Mouse (Mus musculus): ENCODE data around the gene Myo9b. TPM values are rescaled to one million over a fixed set of nuclear protein-coding genes. Genes with fewer than 3 reads are reported as not detected.
"Not testable (repeated sequence)": the region's sequence is repeated elsewhere in the genome, so short reads cannot be mapped to it uniquely, and the experiment has no call there.

Gene Myo9b
- polyA plus RNA-seq, 1 experiment from 2014 or later: 24.1 TPM

- peaks cover 63% of the 10 kb centered on the region for H3K36me3 ChIP-seq
- not testable (repeated sequence) for H3K27me3 ChIP-seq (ENCODE audit: insufficient read depth, poor library complexity, severe bottlenecking); H3K4me1 ChIP-seq (replicated peaks); H3K27ac ChIP-seq; H3K9me3 ChIP-seq; H3K4me3 ChIP-seq; DNase-seq (ENCODE audit: low spot score)
- 94% methylated on average over 6 of the region's 6 CpGs for WGBS
Observed at GRCm38 (mm10) chr8:71337834-71338233, 65.3 kb downstream of the Myo9b start.

DNA sequence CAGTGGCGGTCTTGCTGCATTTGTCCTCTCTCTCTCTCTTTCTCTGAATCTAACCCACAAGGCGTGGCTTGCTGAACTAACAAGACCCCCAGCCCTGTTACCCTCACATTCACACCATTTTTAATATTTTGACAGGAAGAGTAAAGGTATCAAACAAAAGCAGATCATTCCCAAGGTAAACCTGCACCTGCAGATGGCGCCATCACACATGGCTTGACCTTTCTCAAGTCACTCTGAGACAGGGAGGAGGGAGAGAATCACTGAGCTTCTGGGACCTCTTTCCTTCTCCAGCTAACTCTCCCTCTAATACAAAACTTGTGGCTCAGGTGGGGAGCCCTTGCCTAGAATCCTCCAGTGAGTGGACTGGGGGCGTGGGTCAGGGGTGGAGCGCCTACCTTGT is 68.1 kb downstream of the Myo9b start:
- Histone ChIP-seq H3K4me3 (no peak overlapping the region; the same call in 1 of the 2 replicates), H3K4me1 (replicated peaks) (no peaks in the 10 kb centered on the region), H3K36me3 (peaks cover 74% of the 10 kb centered on the region), H3K27me3 (ENCODE audit: insufficient read depth, poor library complexity, severe bottlenecking) (no peaks in the 10 kb centered on the region), H3K27ac (no peak overlapping the region), H3K9me3 (no peaks in the 10 kb centered on the region)
- 79% methylated on average over 5 of the region's 5 CpGs for WGBS
- peak; percentile 49 for DNase-seq (ENCODE audit: low spot score)

DNA sequence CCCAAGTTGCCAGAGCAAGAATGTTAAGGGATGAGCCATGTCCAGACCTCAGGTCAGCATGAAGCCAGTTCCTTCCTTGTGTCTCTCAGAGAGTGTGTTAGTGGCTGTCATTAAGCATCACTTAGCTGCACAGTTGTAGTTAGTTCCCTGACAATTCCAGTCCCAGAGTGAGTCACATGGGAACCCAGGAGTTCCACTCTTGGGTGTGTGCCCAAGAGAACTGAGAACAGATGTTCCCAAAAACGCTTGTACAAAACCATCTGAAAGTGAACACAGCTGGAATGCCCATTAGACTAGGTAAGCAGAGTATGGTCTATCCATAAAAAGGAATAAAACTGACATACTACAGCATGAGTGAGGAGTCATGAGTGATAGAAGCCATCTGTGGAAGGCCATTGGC is 74.1 kb downstream of the Myo9b start:
- Histone ChIP-seq H3K27ac (no peak overlapping the region), H3K4me1 (replicated peaks) (no peaks in the 10 kb centered on the region), H3K27me3 (ENCODE audit: insufficient read depth, poor library complexity, severe bottlenecking) (no peaks in the 10 kb centered on the region), H3K4me3 (no peak overlapping the region), H3K36me3 (peaks cover 95% of the 10 kb centered on the region), H3K9me3 (no peaks in the 10 kb centered on the region)
- WGBS: 81% methylated on average over 1 of the region's 1 CpGs
- no peak for DNase-seq (ENCODE audit: low spot score)

DNA sequence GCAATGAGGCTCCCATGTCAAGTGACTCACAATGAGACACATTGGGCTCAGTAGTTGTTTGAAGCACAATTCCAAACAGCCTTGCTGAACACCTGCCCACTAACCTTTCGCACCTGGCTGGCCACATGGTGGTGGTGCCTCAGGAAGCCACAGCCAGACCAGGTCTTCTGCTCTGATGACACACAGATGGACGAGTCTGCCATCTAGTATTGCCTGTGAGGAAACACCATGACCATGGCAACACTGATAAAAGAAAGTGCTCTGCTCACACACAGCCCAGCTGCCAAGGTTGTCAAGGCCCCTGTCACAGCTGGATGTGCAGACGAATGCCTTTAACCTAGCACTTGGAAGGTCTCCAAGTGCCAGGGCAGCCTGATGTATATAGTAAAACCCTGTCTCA is 78.6 kb downstream of the Myo9b start:
- Histone ChIP-seq H3K4me3 (no peak overlapping the region), H3K27me3 (ENCODE audit: insufficient read depth, poor library complexity, severe bottlenecking) (no peaks in the 10 kb centered on the region), H3K36me3 (peaks cover 100% of the 10 kb centered on the region), H3K27ac (no peak overlapping the region), H3K9me3 (no peaks in the 10 kb centered on the region), H3K4me1 (replicated peaks) (no peaks in the 10 kb centered on the region)
- DNase-seq (ENCODE audit: low spot score): no peak
- WGBS: 86% methylated on average over 3 of the region's 3 CpGs

- Histone ChIP-seq H3K4me1 (replicated peaks) (no peaks in the 10 kb centered on the region), H3K9me3 (no peaks in the 10 kb centered on the region), H3K27me3 (ENCODE audit: insufficient read depth, poor library complexity, severe bottlenecking) (no peaks in the 10 kb centered on the region), H3K4me3 (no peak overlapping the region), H3K36me3 (peaks cover 100% of the 10 kb centered on the region), H3K27ac (no peak overlapping the region)
- DNase-seq (ENCODE audit: low spot score): no peak
- WGBS: 98% methylated on average over 1 of the region's 1 CpGs
Observed at GRCm38 (mm10) chr8:71351520-71351919, 79.0 kb downstream of the Myo9b start.

DNA sequence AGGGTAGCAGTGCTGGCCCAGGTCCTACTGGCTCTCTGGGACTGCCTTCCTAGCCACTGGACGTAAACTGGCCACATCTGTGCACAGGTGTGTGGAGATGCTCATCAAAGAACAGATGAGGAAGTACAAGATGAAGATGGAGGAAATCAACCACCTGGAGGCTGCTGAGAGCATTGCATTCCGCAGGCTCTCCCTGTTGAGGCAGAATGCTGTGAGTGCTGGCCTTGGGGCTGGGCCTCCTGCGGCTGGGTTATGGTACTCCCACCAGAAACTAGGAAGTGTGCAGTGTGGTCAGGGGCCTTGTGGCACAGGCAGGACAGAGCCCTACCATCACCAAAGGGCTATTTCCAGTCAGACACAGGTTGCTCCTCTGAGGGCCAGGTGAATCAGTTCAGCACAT is 85.5 kb downstream of the Myo9b start:
- no peaks in the 10 kb centered on the region for H3K27me3 ChIP-seq (ENCODE audit: insufficient read depth, poor library complexity, severe bottlenecking)
- no peaks in the 10 kb centered on the region for H3K4me1 ChIP-seq (replicated peaks)
- no peaks in the 10 kb centered on the region for H3K9me3 ChIP-seq
- no peak overlapping the region for H3K4me3 ChIP-seq
- WGBS: 85% methylated on average over 3 of the region's 3 CpGs
- H3K36me3 ChIP-seq: peaks cover 85% of the 10 kb centered on the region
- no peak for DNase-seq (ENCODE audit: low spot score)
- H3K27ac ChIP-seq: no peak overlapping the region

DNA sequence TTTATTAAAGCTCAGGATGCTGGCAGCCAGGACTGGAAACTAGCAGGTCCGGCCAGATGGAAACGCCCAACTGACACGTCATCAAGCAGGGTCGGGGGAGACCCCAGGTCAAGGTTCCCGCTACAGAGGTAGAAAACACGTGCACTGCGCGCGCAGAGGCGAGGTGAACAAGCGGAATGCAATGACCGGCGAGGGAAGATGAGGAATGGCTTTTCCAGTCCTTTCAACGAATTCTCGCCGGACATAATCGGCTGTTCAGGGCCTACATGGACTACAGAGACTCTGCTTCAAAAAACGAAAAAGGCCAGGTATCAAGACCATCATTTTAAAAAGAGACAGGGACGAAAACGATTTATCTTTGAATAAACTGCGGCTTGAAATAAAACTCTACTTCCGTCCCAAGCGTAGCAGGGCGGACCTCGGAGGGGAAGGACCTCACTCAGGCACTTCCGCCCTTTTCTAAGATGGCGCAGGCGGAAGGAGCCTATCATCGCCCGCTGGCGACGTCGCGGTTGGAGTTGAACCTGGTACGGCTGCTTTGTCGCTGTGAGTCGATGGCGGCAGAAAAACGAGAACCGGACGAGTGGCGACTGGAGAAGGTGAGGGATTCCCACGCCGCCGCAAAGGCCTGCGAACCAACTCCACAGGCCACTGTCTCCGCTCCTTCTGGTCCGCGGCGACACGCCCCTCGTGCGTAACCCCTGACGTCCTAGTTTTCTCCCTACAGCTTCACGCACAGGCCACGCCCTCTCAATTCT is 94.4 kb downstream of the Myo9b start, which contains the start of gene Use1:
Use1 (plus strand) TSS at position 78 of the 758 bp plus-strand sequence.
- DNase-seq (ENCODE audit: low spot score): peak; percentile 91
- no peaks in the 10 kb centered on the region for H3K9me3 ChIP-seq
- H3K27me3 ChIP-seq (ENCODE audit: insufficient read depth, poor library complexity, severe bottlenecking): no peaks in the 10 kb centered on the region
- H3K27ac ChIP-seq: peak within 1 kb of the TSS; percentile 92
- H3K4me1 ChIP-seq (replicated peaks): peaks cover 35% of the 10 kb centered on the region
- WGBS: under 1% methylated on average over 56 of the region's 56 CpGs
- H3K4me3 ChIP-seq: peak within 1 kb of the TSS; percentile 66
- H3K36me3 ChIP-seq: peaks cover 22% of the 10 kb centered on the region

DNA sequence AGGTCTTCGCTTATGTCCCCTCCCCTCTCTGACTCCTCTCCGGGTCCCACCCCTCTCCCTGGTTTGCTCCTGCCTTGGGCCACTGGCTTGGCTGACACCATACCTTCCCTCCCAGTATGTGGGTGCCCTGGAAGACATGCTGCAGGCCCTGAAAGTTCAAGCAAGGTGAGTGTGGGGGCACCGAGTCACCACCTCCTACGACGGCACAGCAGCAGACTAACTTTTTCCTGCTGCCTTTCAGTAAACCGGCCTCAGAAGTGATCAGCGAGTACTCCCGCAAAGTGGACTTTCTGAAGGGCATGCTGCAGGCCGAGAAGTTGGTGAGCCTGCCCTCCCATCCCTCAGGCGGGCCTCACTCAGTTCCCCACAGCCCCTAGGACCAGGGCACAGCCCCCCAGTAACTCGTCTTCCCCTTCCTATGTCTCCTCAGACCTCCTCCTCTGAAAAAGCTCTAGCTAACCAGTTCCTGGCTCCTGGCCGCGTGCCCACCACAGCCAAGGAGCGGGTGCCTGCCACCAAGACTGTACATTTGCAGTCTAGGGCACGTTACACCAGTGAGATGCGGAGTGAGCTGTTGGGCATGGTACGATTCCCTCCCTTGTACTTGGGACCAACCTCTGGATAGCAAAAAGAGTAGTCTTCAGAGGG is 95.1 kb downstream of the Myo9b start:
- H3K36me3 ChIP-seq: peaks cover 29% of the 10 kb centered on the region
- peaks cover 35% of the 10 kb centered on the region for H3K4me1 ChIP-seq (replicated peaks)
- peak overlapping the region; percentile 66 for H3K4me3 ChIP-seq
- peak overlapping the region; percentile 92 for H3K27ac ChIP-seq
- no peak for DNase-seq (ENCODE audit: low spot score)
- H3K9me3 ChIP-seq: no peaks in the 10 kb centered on the region
- no peaks in the 10 kb centered on the region for H3K27me3 ChIP-seq (ENCODE audit: insufficient read depth, poor library complexity, severe bottlenecking)
- WGBS: 56% methylated on average over 17 of the region's 17 CpGs

DNA sequence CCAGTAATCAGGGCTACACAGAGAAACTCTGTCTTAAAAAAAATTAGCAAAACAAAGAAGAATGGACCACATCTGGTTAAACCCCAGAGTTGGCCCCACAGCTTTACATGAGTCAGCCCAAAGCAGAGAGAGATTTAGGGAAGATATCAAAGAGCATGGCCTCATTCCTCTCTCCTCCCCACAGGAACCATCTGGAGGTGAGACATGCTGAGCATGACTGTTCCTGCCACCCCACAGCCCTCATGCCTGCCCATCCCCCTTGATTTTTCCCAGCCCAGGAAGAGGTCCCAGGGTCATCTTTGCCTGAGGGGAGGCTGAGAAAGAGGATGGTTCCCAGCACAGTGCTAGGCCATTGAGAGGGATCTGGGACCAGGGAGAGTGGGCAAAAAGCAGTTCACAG is 95.9 kb downstream of the Myo9b start:
- DNase-seq (ENCODE audit: low spot score): no peak
- H3K4me3 ChIP-seq: peak overlapping the region; percentile 66
- H3K27me3 ChIP-seq (ENCODE audit: insufficient read depth, poor library complexity, severe bottlenecking): no peaks in the 10 kb centered on the region
- H3K36me3 ChIP-seq: peaks cover 36% of the 10 kb centered on the region
- H3K4me1 ChIP-seq (replicated peaks): peaks cover 35% of the 10 kb centered on the region
- no peak overlapping the region for H3K27ac ChIP-seq
- H3K9me3 ChIP-seq: no peaks in the 10 kb centered on the region

DNA sequence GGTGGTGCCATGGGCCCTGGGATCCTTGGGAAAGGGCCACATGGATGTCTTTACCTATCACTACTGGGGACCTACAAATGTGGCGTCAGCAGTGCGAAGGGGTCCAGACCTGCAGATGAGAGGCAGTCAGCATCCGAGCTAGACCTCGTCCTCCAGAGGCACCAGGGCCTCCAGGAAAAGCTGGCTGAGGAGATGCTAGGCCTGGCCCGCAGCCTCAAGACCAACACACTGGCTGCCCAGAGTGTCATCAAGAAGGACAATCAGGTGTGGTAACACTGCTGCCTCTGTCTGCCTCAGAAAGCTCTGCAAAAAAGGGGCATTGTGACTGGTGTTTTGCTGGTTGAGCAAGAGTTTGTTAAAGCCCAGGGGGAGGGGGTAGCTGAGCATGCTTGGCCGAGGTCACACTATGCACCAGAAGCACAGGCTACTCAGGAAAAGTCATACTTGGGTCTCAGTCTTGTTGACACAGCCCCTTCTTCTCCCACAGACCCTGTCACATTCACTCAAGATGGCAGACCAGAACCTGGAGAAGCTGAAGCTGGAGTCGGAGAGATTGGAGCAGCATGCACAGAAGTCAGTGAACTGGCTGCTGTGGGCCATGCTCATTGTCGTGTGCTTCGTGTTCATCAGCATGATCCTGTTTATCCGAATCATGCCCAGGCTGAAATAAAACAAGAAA is 96.7 kb downstream of the Myo9b start:
- WGBS: 93% methylated on average over 10 of the region's 10 CpGs
- no peak for DNase-seq (ENCODE audit: low spot score)
- H3K4me3 ChIP-seq: 0 out of 2 replicates have a peak overlapping the region, but pooled peaks have one; percentile 66

GRCm38 (mm10) chr8:71370711-71371235 is 98.3 kb downstream of the Myo9b start:
- 25% methylated on average over 5 of the region's 5 CpGs for WGBS
- H3K9me3 ChIP-seq: no peaks in the 10 kb centered on the region
- peaks cover 50% of the 10 kb centered on the region for H3K4me1 ChIP-seq (replicated peaks)
- H3K4me3 ChIP-seq: peak overlapping the region; percentile 65
- no peaks in the 10 kb centered on the region for H3K27me3 ChIP-seq (ENCODE audit: insufficient read depth, poor library complexity, severe bottlenecking)
- peak overlapping the region; percentile 84 for H3K27ac ChIP-seq
- peaks cover 61% of the 10 kb centered on the region for H3K36me3 ChIP-seq
- DNase-seq (ENCODE audit: low spot score): no peak

More for the DNA sequence above, 96.7 kb downstream of the Myo9b start:
- Histone ChIP-seq H3K27me3 (ENCODE audit: insufficient read depth, poor library complexity, severe bottlenecking) (no peaks in the 10 kb centered on the region), H3K4me1 (replicated peaks) (peaks cover 35% of the 10 kb centered on the region), H3K27ac (no peak overlapping the region), H3K9me3 (no peaks in the 10 kb centered on the region), H3K36me3 (peaks cover 45% of the 10 kb centered on the region)

- WGBS: under 1% methylated on average over 68 of the region's 68 CpGs
- Histone ChIP-seq H3K27me3 (ENCODE audit: insufficient read depth, poor library complexity, severe bottlenecking) (peaks cover 2% of the 10 kb centered on the region; the same call in 1 of the 2 replicates), H3K4me3 (peak within 1 kb of the TSS; percentile 65), H3K27ac (peak within 1 kb of the TSS; percentile 84), H3K4me1 (replicated peaks) (peaks cover 50% of the 10 kb centered on the region), H3K36me3 (peaks cover 66% of the 10 kb centered on the region), H3K9me3 (no peaks in the 10 kb centered on the region)
- peak; percentile 98 for DNase-seq (ENCODE audit: low spot score)
Observed at GRCm38 (mm10) chr8:71371236-71371848, 98.8 kb downstream of the Myo9b start, which contains the start of gene Ocel1. Gene Ocel1, plus strand, starts transcription at chr8:71371298.

Measured in hindbrain, embryonic 10.5 days (tissue).